Mouse (Mus musculus): ENCODE results near the gene Por. TPM values are rescaled to one million over a fixed set of nuclear protein-coding genes. Genes with fewer than 3 reads are reported as not detected.

The Por gene
- total and polyA plus RNA-seq, 3 experiments: 40.3 to 64.4 TPM; not detected in 1

DNA sequence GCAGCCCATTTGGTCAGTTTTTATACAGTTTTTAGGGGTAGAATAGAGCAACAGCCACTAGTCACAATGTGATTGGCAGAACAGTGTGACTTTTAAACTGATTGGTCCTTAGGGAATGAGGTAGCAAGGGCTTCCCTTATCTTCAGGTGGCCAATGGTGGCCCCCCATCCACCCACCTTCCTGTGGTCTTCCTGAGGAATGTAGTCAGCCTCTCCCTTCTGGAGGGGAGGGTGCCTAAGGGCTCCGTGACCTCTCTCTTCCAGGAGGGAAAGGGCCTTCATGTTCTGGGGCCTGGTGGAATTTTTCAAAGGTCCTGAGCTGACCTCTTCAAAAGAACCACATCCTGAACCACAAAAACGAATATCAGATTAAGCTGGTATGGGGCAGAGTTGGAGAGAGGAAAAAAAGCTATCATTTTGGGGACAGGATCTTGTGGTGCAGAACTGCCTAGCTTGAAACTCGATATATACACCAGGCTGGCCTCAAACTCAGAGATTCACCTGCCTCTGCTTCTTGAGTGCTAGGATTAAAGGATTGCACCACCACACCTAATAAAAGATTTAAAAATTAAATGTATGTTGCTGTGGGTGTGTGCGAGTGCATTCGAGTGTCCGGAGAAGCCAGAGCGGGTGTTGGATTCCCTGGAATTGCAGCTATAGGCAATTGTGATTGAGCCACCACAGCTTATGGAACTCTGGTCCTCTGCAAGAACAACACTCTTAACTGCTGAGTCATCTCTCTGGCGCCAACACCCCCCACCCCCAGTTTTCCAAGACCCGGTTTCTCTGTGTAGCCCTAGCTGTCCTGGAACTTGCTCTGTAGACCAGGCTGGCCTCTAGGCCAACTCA, 21.1 kb upstream of the Por start:
- peaks cover 6 to 17% of the 10 kb centered on the region in 2 experiments for H3K4me1 ChIP-seq (ENCODE audit: control insufficient read depth in 1 of 2, insufficient read depth in 2 of 2, low read length in 2 of 2)
- peak; percentile 66 for DNase-seq (ENCODE audit: low read depth, low spot score)
- TF ChIP-seq ZNF384 (IDR thresholded peaks at IDR 0.05; ENCODE audit: low read depth, low read length): peak; percentile 57; the same call in 1 of the 2 replicates
- no peak for TF ChIP-seq CTCF (IDR thresholded peaks at IDR 0.05 in 2 of 3, conservative IDR thresholded peaks at IDR 0.05 in 1 of 3; ENCODE audit: control insufficient read depth in 1 of 3, insufficient read depth in 1 of 3, low read depth in 2 of 3, low read length in 3 of 3, poor library complexity in 1 of 3, severe bottlenecking in 1 of 3)
- TF ChIP-seq ZMIZ1 (IDR thresholded peaks at IDR 0.05; ENCODE audit: low read depth, low read length): no peak
- peak; percentile 56; the same call in 1 of the 2 replicates for TF ChIP-seq SIN3A (IDR thresholded peaks at IDR 0.05; ENCODE audit: low read length)
- TF ChIP-seq GATA1 (IDR thresholded peaks at IDR 0.05; ENCODE audit: low read depth, low read length): 0 out of 2 replicates have a peak, but pooled peaks have one; percentile 32
- TF ChIP-seq POLR2AphosphoS2 (IDR thresholded peaks at IDR 0.05; ENCODE audit: low read length): peak; percentile 64; the same call in 1 of the 2 replicates
- TF ChIP-seq POLR2A (IDR thresholded peaks at IDR 0.05; ENCODE audit: control insufficient read depth in 1 of 2, insufficient read depth in 1 of 2, low read depth in 1 of 2, low read length in 2 of 2, poor library complexity in 1 of 2): no peak
- TF ChIP-seq MYB (IDR thresholded peaks at IDR 0.05; ENCODE audit: low read depth, low read length): peak; percentile 76
- no peak for TF ChIP-seq CHD1 (IDR thresholded peaks at IDR 0.05; ENCODE audit: low read depth, low read length)
- no peak for TF ChIP-seq MYC (IDR thresholded peaks at IDR 0.05; ENCODE audit: low read depth, low read length)
- TF ChIP-seq TAL1 (IDR thresholded peaks at IDR 0.05; ENCODE audit: low read length): peak; percentile 33
- TF ChIP-seq ZC3H11A (IDR thresholded peaks at IDR 0.05; ENCODE audit: low read depth, low read length): no peak
- TF ChIP-seq CHD2 (IDR thresholded peaks at IDR 0.05; ENCODE audit: low read length): no peak
- TF ChIP-seq GABPA (IDR thresholded peaks at IDR 0.05; ENCODE audit: low read depth, low read length): no peak; the same call in 1 of the 2 replicates
- TF ChIP-seq NRF1 (IDR thresholded peaks at IDR 0.05; ENCODE audit: insufficient read depth, low read depth, low read length, poor library complexity, severe bottlenecking): no peak
- TF ChIP-seq ZKSCAN1 (IDR thresholded peaks at IDR 0.05; ENCODE audit: low read depth, low read length): no peak
- TF ChIP-seq MEF2A (IDR thresholded peaks at IDR 0.05; ENCODE audit: extremely low read depth, insufficient replicate concordance, low read depth, low read length, poor library complexity, severe bottlenecking): no peak
- TF ChIP-seq RCOR1 (IDR thresholded peaks at IDR 0.05; ENCODE audit: low read depth, low read length): peak; percentile 38; the same call in 1 of the 2 replicates
- peak; percentile 52 for TF ChIP-seq TCF12 (IDR thresholded peaks at IDR 0.05; ENCODE audit: low read depth, low read length)
- 0 out of 2 replicates have a peak, but pooled peaks have one; percentile 36 for TF ChIP-seq MAFK (IDR thresholded peaks at IDR 0.05; ENCODE audit: borderline replicate concordance, low read depth, low read length)
- TF ChIP-seq TBP (IDR thresholded peaks at IDR 0.05; ENCODE audit: low read depth, low read length): no peak
- peak; percentile 71 to 90; a peak in 3 of 4 replicates for TF ChIP-seq EP300 (IDR thresholded peaks at IDR 0.05; ENCODE audit: low read depth in 1 of 2, low read length in 2 of 2)
- TF ChIP-seq MXI1 (IDR thresholded peaks at IDR 0.05; ENCODE audit: low read depth, low read length): no peak
- TF ChIP-seq USF1 (IDR thresholded peaks at IDR 0.05; ENCODE audit: low read depth, low read length): no peak
- TF ChIP-seq MAX (IDR thresholded peaks at IDR 0.05; ENCODE audit: low read length): no peak
- peak; percentile 40; the same call in 1 of the 2 replicates for TF ChIP-seq NELFE (IDR thresholded peaks at IDR 0.05; ENCODE audit: low read depth, low read length)
- TF ChIP-seq HCFC1 (IDR thresholded peaks at IDR 0.05; ENCODE audit: low read depth, low read length): no peak
- no peak for TF ChIP-seq USF2 (IDR thresholded peaks at IDR 0.05; ENCODE audit: borderline replicate concordance in 1 of 2, insufficient read depth in 1 of 2, low read depth in 1 of 2, low read length in 2 of 2)
- TF ChIP-seq E2F4 (IDR thresholded peaks at IDR 0.05; ENCODE audit: borderline replicate concordance, low read depth, low read length): no peak
- TF ChIP-seq ELF1 (IDR thresholded peaks at IDR 0.05; ENCODE audit: low read depth, low read length): no peak
- no peak for TF ChIP-seq BHLHE40 (IDR thresholded peaks at IDR 0.05; ENCODE audit: borderline replicate concordance, low read depth, low read length)
- TF ChIP-seq MAZ (IDR thresholded peaks at IDR 0.05; ENCODE audit: low read depth, low read length): no peak
- no peak for TF ChIP-seq ETS1 (IDR thresholded peaks at IDR 0.05; ENCODE audit: low read depth, low read length)
- TF ChIP-seq SMC3 (IDR thresholded peaks at IDR 0.05; ENCODE audit: low read depth, low read length): no peak
- no peak for TF ChIP-seq UBTF (IDR thresholded peaks at IDR 0.05; ENCODE audit: borderline replicate concordance, insufficient read depth, low read depth, low read length)
- peak overlapping the region; percentile 87 for H3K27ac ChIP-seq (ENCODE audit: control insufficient read depth, low read depth, low read length)
- H3K9me3 ChIP-seq (replicated peaks; ENCODE audit: insufficient read depth, low read length): no peaks in the 10 kb centered on the region
- H3K4me3 ChIP-seq (ENCODE audit: control insufficient read depth in 1 of 2, insufficient read depth in 1 of 2, low read depth in 2 of 2, low read length in 2 of 2): no peak overlapping the region
- H3K9ac ChIP-seq (ENCODE audit: control insufficient read depth, low read depth, low read length, poor library complexity, severe bottlenecking): peak overlapping the region; percentile 35
- peaks cover 0 to 19% of the 10 kb centered on the region in 2 experiments; a peak in 2 of 4 replicates for H3K36me3 ChIP-seq (ENCODE audit: control insufficient read depth in 1 of 2, insufficient read depth in 2 of 2, low read length in 2 of 2)
- no peaks in the 10 kb centered on the region for H3K79me2 ChIP-seq (ENCODE audit: control insufficient read depth, insufficient read depth, low read length, poor library complexity)
- no peaks in the 10 kb centered on the region for H3K27me3 ChIP-seq (ENCODE audit: control insufficient read depth in 1 of 2, insufficient read depth in 2 of 2, low read length in 2 of 2)
